Mouse (Mus musculus) frontal cortex, adult (tissue): ENCODE data around the gene Prpf40a.

Source experiments
- ATAC-seq: cut with Nextera tagmentation; 2 replicates; pipeline ENCODE4 v1.9.2; 2017; ENCODE audit warnings: mild to moderate bottlenecking, moderate library complexity, mixed read lengths; ENCODE audit not compliant: low TSS enrichment

The Prpf40a gene

DNA sequence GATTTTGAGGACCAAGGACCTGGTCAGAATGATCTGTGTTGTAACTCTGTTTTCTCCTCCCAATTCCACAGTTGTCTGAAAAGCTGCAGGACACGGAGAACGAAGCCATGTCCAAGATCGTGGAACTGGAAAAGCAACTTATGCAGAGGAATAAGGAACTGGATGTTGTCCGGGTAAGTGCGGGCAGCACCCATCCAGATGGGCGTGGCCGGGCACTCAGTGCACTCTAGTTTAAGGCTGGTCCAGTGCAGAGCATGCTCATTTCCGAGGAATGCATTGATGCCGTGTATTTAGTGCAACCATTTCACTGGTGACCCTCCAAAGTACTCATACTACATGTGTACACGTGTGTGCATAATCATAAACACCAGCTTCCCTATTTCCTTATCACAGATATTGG, 85.7 kb downstream of the Prpf40a start:
- no peak for ATAC-seq

DNA sequence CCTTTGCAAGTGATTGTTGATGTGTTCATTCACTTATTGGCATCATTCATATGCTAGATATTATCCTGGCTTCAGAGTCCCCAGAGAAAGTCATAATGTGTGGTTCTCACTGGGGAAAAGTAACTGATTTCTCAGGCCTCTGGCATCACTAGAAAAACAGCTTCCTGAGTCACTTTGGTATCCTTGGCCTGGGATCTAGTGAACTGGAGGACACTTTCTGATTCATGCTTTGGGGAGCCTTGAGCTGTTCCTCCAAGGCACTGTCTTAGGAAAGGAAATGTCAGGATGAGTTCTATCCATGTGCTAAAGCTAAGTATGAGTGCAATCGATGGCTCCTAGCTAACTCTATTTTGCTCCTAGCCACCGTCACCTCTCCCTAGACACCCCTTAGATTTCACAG, 88.2 kb downstream of the Prpf40a start:
- ATAC-seq: no peak

- no peak for ATAC-seq
These were observed 89.0 kb downstream of the Prpf40a start for GRCm38 (mm10) chr2:53101885-53102740.

GRCm38 (mm10) chr2:53100093-53100492, 91.0 kb downstream of the Prpf40a start:
- no peak for ATAC-seq

- ATAC-seq: no peak
These were observed 95.6 kb downstream of the Prpf40a start for GRCm38 (mm10) chr2:53095489-53095888.

DNA sequence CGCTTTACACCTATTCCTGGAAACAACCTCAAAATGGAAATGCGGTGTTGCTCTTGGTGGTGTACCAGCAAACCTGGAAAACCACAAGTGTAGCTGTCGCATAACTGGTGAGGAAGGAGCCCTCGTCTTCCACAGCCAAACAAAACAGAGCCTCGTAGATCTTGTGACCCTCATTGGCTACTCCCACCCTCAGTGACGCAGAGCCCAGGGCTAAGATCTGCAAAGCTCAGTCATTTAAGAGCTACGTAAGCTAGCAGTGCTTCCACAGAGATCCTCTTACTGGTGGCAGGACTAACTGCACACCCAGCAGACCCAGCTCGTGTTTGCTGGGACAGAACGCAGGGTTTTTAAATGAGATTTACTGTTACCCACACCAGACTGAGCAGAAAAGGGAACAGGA, 96.1 kb downstream of the Prpf40a start:
- ATAC-seq: peak; percentile 45

DNA sequence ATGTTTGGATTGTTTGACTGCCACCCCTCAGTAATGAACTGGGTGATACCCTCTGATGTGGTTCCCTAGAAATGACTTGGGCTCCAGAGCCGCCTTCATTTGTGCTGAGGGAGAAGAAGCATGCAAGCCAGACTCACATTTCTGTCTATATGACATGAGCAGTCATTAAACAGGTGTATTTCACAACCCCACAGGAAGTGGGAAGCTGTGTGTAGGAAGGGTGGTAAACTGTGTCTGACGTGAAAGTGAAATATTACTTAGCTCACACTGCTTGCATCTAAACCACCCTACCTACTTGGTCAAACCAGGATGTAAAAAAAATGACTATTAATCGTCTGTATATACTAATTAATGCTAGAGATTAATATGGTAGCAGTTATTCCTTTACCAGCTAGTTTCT, 102.3 kb downstream of the Prpf40a start:
- no peak for ATAC-seq

- peak; percentile 53 for ATAC-seq
These were observed 105.4 kb downstream of the Prpf40a start for GRCm38 (mm10) chr2:53085617-53086202.
